Mouse (Mus musculus) testis, adult 2 months (tissue): ENCODE data around the gene Tmbim7.

Experiments
- CTCF ChIP-seq: fragments of 200-500 bp; IDR thresholded peaks from 2 replicates; pipeline ENCODE4 v1.5.1; 2012; ENCODE audit warnings: low read depth, mild to moderate bottlenecking, inconsistent platforms, low read length, moderate library complexity; ENCODE audit not compliant: control insufficient read depth, insufficient read depth, insufficient replicate concordance
- POLR2A ChIP-seq: fragments of 200-500 bp; IDR thresholded peaks from 2 replicates; pipeline ENCODE4 v1.6.1; 2012; ENCODE audit warnings: low read depth, mild to moderate bottlenecking, inconsistent platforms, low read length, moderate library complexity; ENCODE audit not compliant: control insufficient read depth

- no peak for TF ChIP-seq POLR2A
- no peak for TF ChIP-seq CTCF
These were observed 30.5 kb upstream of the Tmbim7 start for GRCm38 (mm10) chr5:3620486-3620885.
